Mouse (Mus musculus): ENCODE data around the gene Prdm12.

Prdm12 gene

GRCm38 (mm10) chr2:31639901-31640608, at the start of gene Prdm12:
Prdm12 (plus strand) TSS chr2:31640037.
- no peak for DNase-seq

- no peak for DNase-seq
Observed at GRCm38 (mm10) chr2:31591799-31592484, 47.9 kb upstream of the Prdm12 start.

GRCm38 (mm10) chr2:31607555-31607954, 32.3 kb upstream of the Prdm12 start:
- no peak for DNase-seq

DNA sequence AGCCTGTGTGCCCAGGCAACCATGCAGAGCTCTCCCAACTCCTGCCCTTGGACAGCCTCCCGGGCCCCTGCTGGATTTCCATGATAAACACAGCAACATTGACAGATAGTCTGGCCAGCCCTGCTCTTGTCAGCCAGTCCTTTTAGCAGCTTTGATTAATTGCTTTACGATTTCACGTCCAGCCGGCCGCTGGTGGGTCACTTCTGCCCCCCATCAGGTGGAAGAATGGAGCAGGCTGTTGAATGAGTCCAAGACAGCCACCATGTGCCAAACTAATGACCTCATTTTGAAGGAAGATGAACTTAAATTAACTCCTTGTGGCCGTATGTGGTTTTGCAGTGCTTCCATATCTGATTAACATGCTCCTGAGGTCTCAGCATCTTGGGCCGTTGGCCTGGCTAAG, 30.0 kb upstream of the Prdm12 start:
- no peak for DNase-seq

DNA sequence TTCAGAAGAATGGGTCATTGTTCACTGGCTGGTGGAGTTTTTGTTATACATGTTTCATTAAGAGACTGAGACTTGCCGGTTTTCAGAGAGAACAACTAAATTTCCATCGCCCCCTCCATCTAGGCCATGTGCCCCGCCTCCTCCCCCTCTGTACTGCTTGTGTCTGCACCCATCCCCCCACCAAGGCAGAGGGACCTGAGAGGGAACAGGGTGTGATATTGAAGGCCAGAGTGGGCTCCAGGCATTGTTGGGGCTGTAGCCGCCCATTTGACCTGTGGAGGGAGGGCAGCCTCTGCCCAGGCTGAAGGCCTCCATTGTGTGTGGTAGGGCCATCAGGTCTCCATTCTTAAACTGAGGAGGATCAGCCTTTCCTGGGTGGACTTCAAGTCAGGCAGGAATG, 28.9 kb upstream of the Prdm12 start:
- DNase-seq, result no peak

GRCm38 (mm10) chr2:31611400-31611799, 28.4 kb upstream of the Prdm12 start:
- DNase-seq, result no peak

GRCm38 (mm10) chr2:31612627-31613026, 27.2 kb upstream of the Prdm12 start:
- DNase-seq, result no peak

DNA sequence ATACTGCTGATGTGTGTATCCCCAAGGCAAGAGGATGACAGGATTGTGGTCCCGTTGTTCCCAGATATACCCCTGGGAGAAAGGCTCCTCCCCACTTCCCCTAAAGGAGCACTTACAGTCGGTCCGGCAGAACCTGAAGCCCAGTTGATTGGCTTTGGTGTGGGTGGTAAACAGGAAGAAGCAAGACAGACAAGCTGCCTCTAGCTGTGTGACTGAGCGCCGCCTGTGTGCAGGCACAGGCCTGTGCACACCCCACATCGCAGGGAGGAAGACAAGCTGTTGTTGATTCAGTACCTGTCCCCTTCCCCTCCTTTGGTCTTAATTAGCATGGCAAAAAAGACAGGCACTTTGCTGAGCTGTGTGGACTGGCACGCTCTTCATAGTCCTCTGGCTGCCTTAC, 26.1 kb upstream of the Prdm12 start:
- no peak for DNase-seq

GRCm38 (mm10) chr2:31618484-31619161, 21.2 kb upstream of the Prdm12 start:
- no peak for DNase-seq

- no peak for DNase-seq
Observed at GRCm38 (mm10) chr2:31619208-31619607, 20.6 kb upstream of the Prdm12 start.

- no peak for DNase-seq
Observed at GRCm38 (mm10) chr2:31633531-31633930, 6.3 kb upstream of the Prdm12 start.

GRCm38 (mm10) chr2:31635281-31636137, 4.3 kb upstream of the Prdm12 start:
- no peak for DNase-seq

DNA sequence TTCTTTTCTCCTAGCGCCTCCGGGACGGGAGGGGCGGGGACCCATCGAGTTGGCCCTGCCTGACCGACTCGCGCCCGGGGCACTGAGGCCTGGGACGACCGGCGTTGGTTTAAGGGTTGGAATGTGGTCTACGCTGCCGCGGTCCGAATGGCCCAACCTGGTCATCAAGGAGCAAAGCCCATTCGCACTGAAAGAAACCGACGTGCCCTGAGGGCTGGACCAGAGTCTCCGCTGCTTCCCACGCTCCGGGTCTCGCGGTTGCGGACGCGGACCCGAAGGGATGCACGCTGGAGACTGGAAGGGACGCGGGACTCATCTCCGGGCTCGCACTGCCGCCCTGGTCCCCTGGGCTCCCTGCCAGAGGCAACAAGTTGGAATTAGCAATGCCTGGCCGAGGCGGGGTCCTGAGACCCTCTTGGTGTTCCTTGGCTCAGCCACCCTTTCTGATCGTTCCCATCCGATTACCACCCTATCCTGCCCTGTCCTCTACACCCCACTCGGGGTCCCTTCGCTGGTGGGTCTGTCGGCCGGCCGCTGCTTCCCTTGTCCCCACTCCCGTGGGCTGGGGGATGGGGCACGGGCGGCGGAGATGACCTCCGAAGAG, 3.6 kb upstream of the Prdm12 start:
- no peak for DNase-seq

- no peak for DNase-seq
Observed at GRCm38 (mm10) chr2:31636742-31637141, 3.1 kb upstream of the Prdm12 start.

- DNase-seq, result no peak
Observed at GRCm38 (mm10) chr2:31637311-31637710, 2.5 kb upstream of the Prdm12 start.

DNA sequence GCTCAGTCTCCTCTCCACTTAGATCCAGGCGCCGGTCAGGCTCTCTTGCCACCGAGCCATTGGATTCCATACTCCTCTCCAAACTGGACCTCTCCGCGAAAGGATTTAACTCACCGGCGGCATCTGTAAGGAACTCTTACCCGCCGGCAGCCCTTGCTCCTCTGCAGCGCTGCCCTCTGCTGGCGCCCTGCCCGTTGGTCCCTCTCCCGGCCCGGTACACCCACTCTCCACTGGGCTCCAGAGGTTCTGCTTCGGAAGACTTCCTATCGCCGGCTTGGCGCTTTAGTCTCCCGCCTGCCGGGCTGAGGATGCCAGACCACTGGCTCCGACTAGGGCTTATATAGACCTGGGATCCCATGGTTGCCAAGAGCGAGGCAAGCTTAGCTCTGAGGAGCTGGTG, 2.0 kb upstream of the Prdm12 start:
- no peak for DNase-seq

DNA sequence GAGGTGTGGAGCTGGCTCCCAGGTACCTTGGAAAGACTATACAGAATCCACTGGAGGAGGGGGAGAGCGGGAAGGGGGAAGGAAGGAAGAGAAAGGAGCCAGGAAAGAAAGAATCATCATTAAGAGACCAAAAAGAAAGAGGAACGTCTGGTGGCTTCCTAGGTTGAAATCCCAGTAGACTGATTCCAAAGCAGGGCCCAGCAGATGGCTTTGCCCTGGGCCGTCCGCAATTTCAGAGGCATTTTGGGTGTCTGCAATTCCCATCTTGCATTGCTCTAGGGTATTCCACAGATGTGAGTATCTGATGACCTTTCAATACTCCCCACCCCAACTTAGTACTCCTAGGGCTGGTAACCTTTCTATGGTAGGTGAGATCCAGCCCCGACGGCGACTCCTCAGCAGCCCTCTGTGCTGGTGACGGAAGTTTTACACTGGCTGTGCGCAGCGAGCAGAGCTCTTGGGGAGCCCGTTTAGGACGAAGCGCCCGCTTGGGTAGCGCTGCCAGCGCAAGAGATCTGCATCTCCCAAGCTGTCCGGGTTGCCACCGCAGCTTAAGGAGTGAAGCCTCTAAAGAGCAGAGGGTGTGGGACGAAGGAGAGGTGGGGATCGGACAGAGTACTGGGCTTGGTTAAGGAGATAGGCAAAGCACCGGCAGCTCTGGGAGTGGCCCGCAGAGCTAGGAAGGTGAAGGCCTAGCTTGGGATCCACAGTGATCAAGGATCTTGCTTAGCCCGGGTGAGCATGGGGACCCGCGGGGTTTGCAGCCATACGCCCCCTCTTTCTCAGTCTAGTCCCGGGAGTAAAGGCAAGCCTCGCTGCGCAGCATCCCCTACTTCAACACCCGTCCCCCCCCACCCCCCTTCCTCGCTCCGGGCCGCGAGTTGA, 1.0 kb upstream of the Prdm12 start:
- no peak for DNase-seq

GRCm38 (mm10) chr2:31639466-31639760, 424 bp upstream of the Prdm12 start:
- no peak for DNase-seq

GRCm38 (mm10) chr2:31640609-31641507, 1.0 kb downstream of the Prdm12 start:
- no peak for DNase-seq

DNA sequence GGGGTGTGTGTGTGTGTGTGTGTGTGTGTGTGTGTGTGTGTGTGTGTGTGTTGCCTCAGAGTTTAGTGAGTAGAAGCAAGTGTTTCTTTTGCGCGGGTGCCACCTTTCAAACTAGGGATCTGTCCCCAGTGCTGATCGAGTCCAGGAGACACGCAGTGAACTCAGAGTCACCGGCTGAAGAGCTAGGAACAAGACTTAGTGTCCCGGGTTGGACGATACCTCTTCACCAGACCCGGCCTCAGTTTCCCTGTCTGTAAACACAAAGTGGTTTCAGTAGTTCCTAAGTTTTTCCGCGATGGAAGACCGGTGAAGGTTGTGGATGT, 1.6 kb downstream of the Prdm12 start:
- no peak for DNase-seq

DNA sequence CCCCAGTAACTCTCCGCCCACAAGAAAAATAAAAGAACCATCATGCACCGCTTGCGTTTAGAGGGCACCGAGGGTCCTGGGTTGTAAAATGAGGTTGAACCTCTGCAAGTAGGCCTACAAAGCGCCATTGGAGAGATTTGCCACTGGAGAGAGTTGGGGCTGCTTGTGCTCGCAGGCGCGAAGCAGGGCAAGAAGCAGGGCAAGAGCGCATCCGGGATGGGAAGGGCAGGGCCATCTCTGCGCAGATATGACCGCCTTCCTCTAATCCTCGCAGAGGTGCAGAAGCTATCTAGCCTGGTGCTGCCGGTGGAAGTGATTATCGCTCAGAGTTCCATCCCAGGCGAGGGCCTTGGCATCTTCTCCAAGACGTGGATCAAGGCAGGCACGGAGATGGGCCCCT, 2.1 kb downstream of the Prdm12 start:
- DNase-seq, result no peak
